In genomic region chr6:107661009-107661764, GRCm38 (mm10) we compare ENCODE assay signal across 16 mouse cellular contexts.
"Had no signal": no experiment of that assay in that cellular context is flagged by ENCODE, and none has a peak within 500 bp of the region (broad histone marks: within the 10 kb centered on the region; RNA-seq: fewer than 3 reads in every experiment).

No protein-coding gene starts in this region.

- H3K27ac ChIP-seq: limb, embryonic 12.5 days; limb, embryonic 15.5 days; liver, embryonic 14.5 days; macrophage; neural tube, embryonic 13.5 days had no signal

- H3K27me3 ChIP-seq: limb, embryonic 12.5 days; limb, embryonic 15.5 days; neural tube, embryonic 13.5 days had no signal

- ATAC-seq: liver, postnatal 0 days; lung, postnatal 0 days had no signal

- H3K9ac ChIP-seq: limb, embryonic 12.5 days; limb, embryonic 15.5 days; liver, embryonic 14.5 days; liver, postnatal 0 days; lung, embryonic 14.5 days; neural tube, embryonic 13.5 days had no signal

- H3K36me3 ChIP-seq: limb, embryonic 12.5 days; limb, embryonic 15.5 days; neural tube, embryonic 13.5 days had no signal

- H3K4me3 ChIP-seq: limb, embryonic 12.5 days; limb, embryonic 15.5 days; myocyte; neural tube, embryonic 13.5 days had no signal

- H3K4me1 ChIP-seq: limb, embryonic 12.5 days; limb, embryonic 15.5 days; neural tube, embryonic 13.5 days had no signal

- H3K9me3 ChIP-seq: limb, embryonic 12.5 days; limb, embryonic 15.5 days; neural tube, embryonic 13.5 days had no signal

- DNase-seq: kidney, adult 9 months; kidney, postnatal 14 days; kidney, postnatal 4 days; left cerebral cortex, postnatal 4 days; liver, postnatal 0 days; lung, embryonic 14.5 days; thymus, adult 18-20 months; thymus, postnatal 36 days had no signal

- H3K4me2 ChIP-seq: limb, embryonic 12.5 days; limb, embryonic 15.5 days; liver, embryonic 11.5 days; lung, embryonic 14.5 days; neural tube, embryonic 13.5 days had no signal
